Mouse (Mus musculus): ENCODE measurements at regions not wholly inside any gene's neighbourhood (a gene's known extent, or its start where the extent isn't known, plus 50 kb on each side); places are given as distances from the start of the nearest gene placed in this dataset.

GRCm38 (mm10) chr3:145207071-145207470 is 85.2 kb upstream of the Col24a1 start:
- no peak for DNase-seq

- DNase-seq = no peak
Observed at GRCm38 (mm10) chr3:145210166-145210565, 82.1 kb upstream of the Col24a1 start.

DNA sequence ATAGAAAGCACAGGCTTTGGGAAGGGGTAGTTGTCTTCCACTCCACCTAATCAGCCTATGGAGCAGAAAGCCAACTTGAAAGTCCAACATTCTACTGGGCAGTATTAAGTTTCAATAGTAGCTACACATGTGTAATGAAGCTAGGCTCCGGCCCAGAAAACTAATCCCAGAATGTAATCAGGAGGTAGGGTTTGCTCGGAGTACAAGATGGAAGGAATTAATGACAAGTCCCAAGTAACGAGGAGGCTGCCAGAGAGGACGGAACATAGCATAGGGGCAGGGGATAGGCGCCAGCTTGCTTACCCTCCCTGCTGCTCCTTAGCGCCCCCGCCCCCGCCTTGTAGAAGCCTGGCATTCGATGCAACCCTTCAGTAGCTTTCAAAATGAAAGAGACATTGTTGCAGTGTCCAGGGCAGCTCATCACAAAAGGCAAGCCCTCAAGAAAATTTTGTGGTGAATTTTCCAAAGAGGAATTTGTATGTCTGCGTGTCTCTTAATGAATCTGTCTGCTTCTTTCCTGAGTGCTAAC is 75.2 kb upstream of the Col24a1 start:
- no peak for DNase-seq

GRCm38 (mm10) chr3:145222922-145223321 is 69.3 kb upstream of the Col24a1 start:
- DNase-seq = no peak

DNA sequence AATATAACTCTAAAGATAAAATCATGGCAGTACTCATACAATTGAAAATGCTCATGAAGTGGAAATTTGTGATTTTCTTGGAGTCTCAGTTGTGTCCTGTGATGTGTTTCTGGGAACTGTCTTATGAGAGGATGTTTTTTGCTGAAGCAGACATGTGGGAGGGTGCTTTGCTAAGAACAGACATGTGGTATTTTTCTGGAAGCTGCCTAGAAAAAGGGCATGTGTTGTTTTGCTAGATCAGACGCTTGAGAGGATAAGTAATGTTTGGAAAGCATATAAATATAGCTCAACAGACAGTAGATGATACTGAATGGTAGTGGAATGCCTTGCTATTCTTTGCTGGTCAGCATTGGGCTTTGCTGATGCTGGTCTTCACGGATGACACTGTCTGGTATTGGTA is 68.2 kb upstream of the Col24a1 start:
- no peak for DNase-seq

GRCm38 (mm10) chr3:145230721-145231120 is 61.6 kb upstream of the Col24a1 start:
- peak in 1 of 2 experiments; percentile 8 for DNase-seq

GRCm38 (mm10) chr3:145242138-145242537 is 50.1 kb upstream of the Col24a1 start:
- no peak for DNase-seq
